Mouse (Mus musculus) hematopoietic stem cell, adult 5-6 weeks (primary cell): ENCODE results near the gene Mypn. TPM values are rescaled to one million over a fixed set of nuclear protein-coding genes. Genes with fewer than 3 reads are reported as not detected.

ENCODE experiments used
- ATAC-seq, 2 experiments: fragments of 125-278 bp in 1 of 2; replicated peaks in 1 of 2; 2 replicates each; pipeline ENCODE4 v1.8.0; 2016 to 2017; ENCODE audit warnings: inconsistent platforms in 2 of 2, mild to moderate bottlenecking in 2 of 2, moderate number of reproducible peaks in 2 of 2, low read depth in 1 of 2, moderate TSS enrichment in 1 of 2; ENCODE audit not compliant: low FRiP score in 2 of 2, poor library complexity in 2 of 2, severe bottlenecking in 2 of 2, insufficient read depth in 1 of 2, low TSS enrichment in 1 of 2
- total RNA-seq: library from RNA; stranded (forward); fragments of 172-1452, 232-1000 nt; gene quantifications from 2 replicates; pipeline ENCODE4 v1.2.3, GENCODE M21; 2017

Gene Mypn
- total RNA-seq, 1 experiment from 2014 or later = not detected

DNA sequence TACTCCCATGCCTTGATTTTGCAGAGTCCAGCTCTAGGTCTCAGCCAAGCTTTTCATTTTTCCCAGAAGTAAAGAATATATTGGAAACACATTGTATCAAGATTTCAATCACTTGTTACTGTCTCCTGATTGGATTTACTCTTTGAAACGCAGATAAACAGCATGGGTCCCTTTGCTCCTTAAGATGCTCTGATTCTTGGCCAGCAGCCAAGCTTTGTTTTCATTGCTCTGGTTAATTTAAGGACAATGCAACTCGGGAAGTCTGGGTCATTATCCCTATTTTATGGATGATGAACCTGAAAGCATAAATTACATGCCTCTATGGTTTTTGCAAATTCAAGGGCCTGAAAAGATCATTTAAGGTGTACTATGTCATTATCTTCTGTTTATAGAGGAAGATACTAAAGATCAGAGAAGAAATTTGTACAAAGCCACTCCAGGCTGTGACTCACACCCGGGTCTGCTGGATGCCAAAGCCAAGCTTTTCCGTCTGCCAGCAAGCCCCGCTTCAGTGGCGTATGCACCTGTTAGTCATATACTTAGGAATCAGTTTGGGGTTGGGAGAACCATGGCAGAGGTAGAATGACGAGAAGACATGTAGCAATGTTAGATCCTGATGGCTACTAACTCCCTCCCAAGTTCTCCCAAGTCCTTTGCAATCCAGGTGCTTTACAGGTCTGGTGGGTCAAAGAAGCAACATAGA is 17.5 kb upstream of the Mypn start:
- no peak for ATAC-seq

- no peak for ATAC-seq
Observed at GRCm38 (mm10) chr10:63208871-63209270, 5.1 kb upstream of the Mypn start.

DNA sequence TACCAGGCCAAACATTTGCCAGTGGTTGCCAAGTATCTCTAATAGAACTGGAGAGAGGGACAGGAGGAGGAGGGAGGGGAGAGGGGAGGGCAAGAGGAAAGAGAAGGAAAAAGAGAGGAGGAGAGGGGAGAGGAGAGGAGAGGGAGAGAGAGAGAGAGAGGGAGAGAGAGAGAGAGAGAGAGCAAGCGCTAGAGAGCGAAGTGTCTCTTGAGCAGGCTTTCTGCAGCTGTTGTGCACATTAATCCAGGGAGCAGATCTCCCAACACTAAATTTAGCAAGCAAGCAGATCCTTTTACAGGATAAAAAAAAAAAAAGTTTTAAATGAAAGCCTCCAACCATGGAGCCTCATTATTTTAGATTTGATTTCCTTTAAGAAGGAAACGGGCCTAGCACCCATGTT is 750 bp downstream of the Mypn start:
- no peak for ATAC-seq

- 0 out of 4 replicates have a peak, but pooled peaks of 1 of the 2 experiments have one; percentile 21 for ATAC-seq
Observed at GRCm38 (mm10) chr10:63201534-63201933, 2.2 kb downstream of the Mypn start.

- ATAC-seq = no peak
Observed at GRCm38 (mm10) chr10:63199008-63199407, 4.7 kb downstream of the Mypn start.

- ATAC-seq = no peak
Observed at GRCm38 (mm10) chr10:63192736-63193135, 11.0 kb downstream of the Mypn start.

- ATAC-seq = no peak
Observed at GRCm38 (mm10) chr10:63192276-63192675, 11.5 kb downstream of the Mypn start.

DNA sequence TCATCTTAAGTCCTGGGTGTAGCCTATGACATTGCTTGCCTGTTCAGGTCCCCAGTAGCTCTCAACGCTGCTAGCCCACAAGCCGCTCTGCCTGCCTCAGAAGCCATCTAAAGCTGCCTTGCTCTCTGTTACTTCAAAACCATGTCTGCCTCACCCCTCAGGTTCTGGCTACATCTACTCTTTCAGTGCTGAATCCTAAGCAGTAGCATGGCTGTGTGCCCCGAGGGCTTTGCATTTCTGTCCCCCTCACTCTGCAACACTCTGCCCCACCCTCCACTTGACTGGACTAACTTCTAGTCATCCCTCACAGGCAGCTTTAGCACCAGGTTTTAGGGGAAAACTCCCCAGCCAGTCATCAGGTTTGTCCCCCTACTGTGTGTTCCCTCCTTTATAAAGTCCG is 19.3 kb downstream of the Mypn start:
- ATAC-seq = no peak

DNA sequence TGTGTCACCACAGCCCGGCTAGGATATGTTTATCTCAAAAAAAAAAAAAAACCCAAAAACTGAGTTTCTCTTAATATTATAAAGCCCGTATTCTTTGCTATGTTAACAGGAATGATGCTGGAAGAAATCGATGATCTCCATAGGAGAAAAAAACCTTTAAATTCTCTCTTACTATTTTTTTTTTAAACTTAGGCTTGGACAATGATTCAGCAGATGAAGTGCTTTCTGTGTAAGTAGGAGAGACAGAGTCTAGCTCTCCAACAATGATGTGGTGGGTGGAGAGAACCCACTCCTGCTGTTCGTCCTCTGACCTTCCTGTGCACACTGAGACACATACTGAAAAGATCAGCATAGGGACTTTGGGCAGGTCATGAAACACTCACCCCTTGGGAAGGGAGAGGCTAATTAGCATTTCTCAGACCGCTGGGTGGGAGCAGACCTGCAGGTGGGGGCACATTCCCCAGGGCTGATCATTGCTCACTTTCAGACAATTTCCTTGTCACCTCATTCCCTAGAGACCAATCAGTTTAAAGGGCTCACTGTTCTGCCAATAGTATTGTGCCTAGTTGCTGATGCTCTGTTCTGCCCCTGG is 21.5 kb downstream of the Mypn start:
- no peak for ATAC-seq

- no peak for ATAC-seq
Observed at GRCm38 (mm10) chr10:63181166-63181565, 22.6 kb downstream of the Mypn start.

DNA sequence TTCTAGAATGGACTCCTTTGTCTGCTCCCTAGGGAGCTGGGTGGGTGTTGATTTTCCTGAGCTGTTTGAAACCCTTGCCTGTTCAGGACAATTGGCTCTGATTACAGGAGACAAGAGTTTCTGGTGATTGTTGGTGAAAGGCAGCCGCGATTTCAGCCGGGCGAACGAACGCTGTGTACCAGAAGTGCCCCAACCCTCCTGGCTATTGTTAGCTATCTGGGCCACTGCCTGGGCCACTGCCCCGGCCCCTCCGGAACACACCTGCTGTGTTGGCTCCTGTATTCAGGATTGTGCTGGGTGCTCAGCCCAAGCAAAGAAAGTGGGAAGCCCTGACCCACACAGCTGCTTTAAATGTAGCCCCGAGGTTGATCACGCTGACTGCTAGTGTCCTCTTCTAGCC is 24.2 kb downstream of the Mypn start:
- no peak for ATAC-seq

- ATAC-seq = no peak
Observed at GRCm38 (mm10) chr10:63178318-63178717, 25.4 kb downstream of the Mypn start.

- ATAC-seq = peak; percentile 55 to 60; a peak in 2 of 4 replicates
Observed at GRCm38 (mm10) chr10:63177286-63178140, 26.2 kb downstream of the Mypn start.

GRCm38 (mm10) chr10:63176471-63176931 is 27.3 kb downstream of the Mypn start:
- ATAC-seq = peak; percentile 66 to 75

DNA sequence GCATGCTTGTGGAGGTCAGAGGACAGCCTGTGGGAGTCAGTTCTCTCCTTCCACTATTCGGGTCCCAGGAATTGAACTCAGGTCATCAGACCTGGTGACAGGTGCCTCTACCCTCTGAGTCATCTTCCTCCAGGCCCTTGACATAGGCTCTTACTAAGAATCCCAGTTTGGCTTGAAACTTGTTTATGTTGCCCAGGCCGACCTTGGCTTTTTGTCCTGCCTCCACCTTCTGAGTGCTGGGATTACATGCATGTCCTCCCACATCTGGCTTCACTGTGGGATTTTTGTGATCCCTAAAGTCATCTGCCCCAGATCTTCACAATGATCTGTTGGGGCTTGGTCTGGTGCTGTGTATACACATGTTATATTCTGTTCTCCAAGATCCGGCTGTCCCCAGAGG is 31.7 kb downstream of the Mypn start:
- no peak for ATAC-seq

- no peak for ATAC-seq
Observed at GRCm38 (mm10) chr10:63169503-63169902, 34.2 kb downstream of the Mypn start.

DNA sequence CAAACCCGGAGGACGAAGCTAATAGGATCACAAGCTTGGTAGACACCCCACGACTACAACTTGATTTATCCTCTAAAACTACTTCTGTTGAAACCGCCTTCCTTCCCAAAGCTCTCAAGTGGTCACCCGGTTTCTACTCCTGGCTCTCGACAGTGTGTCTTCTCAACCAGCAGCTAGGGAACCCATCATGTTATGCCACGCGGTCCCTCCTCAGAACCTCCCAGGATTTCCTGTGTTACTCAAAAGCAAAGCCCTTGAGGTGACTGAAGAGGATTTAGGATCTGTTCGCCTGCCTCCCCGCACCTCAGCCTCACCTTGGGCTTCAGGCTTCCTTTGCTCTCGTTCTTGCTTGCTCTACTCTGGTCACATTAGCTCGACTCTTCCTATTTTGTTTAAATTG is 35.6 kb downstream of the Mypn start:
- ATAC-seq = peak in 1 of 2 experiments; percentile 34; a peak in 1 of 4 replicates
